Mouse (Mus musculus) brown adipose tissue, adult 24 weeks (tissue): ENCODE data around the gene Mpeg1. TPM values are rescaled to one million over a fixed set of nuclear protein-coding genes. Genes with fewer than 3 reads are reported as not detected.

ENCODE experiments used
- H3K27ac ChIP-seq: fragments of 200-500 bp; replicated peaks from 2 replicates; pipeline ENCODE4 v1.5.1; 2012; ENCODE audit warnings: low read depth, mild to moderate bottlenecking, low read length
- H3K4me1 ChIP-seq: fragments of 200-500 bp; 2 replicates; pipeline ENCODE4 v1.6.1; 2012; ENCODE audit warnings: low read length, mixed read lengths; ENCODE audit not compliant: control insufficient read depth, insufficient read depth, insufficient read length
- H3K4me3 ChIP-seq: fragments of 200-500 bp; 2 replicates; pipeline ENCODE4 v1.5.1; 2012; ENCODE audit warnings: low read depth, mild to moderate bottlenecking, low read length, moderate library complexity; ENCODE audit not compliant: insufficient read depth
- polyA plus RNA-seq: library from polyadenylated mRNA; stranded (reverse); fragments of >200 nt; gene quantifications from 2 replicates; pipeline ENCODE4 v1.2.4, GENCODE M21; 2012; ENCODE audit not compliant: missing spikeins, insufficient read depth, insufficient read length

Gene Mpeg1
- polyA plus RNA-seq, 1 experiment: 6.3 TPM

- Histone ChIP-seq H3K27ac (peak overlapping the region; percentile 42), H3K4me3 (no peak overlapping the region), H3K4me1 (no peaks in the 10 kb centered on the region)
Measured at GRCm38 (mm10) chr19:12457401-12458066, 3.0 kb upstream of the Mpeg1 start.

- no peak overlapping the region for H3K27ac ChIP-seq
- H3K4me3 ChIP-seq: no peak overlapping the region
- H3K4me1 ChIP-seq: 0 out of 2 replicates have a peak, but pooled peaks cover 3% of the 10 kb centered on the region
Measured at GRCm38 (mm10) chr19:12459516-12459915, 1.1 kb upstream of the Mpeg1 start.

GRCm38 (mm10) chr19:12462851-12463721, 2.5 kb downstream of the Mpeg1 start:
- peak overlapping the region; percentile 44 for H3K4me3 ChIP-seq

GRCm38 (mm10) chr19:12463722-12464035, 3.1 kb downstream of the Mpeg1 start:
- Histone ChIP-seq H3K4me1 (0 out of 2 replicates have a peak, but pooled peaks cover 3% of the 10 kb centered on the region), H3K27ac (peak overlapping the region; percentile 87), H3K4me3 (peak overlapping the region; percentile 44)

More at GRCm38 (mm10) chr19:12462851-12463721, 2.5 kb downstream of the Mpeg1 start:
- H3K27ac ChIP-seq: peak overlapping the region; percentile 87
- 0 out of 2 replicates have a peak, but pooled peaks cover 3% of the 10 kb centered on the region for H3K4me1 ChIP-seq

- H3K4me3 ChIP-seq: no peak overlapping the region
- H3K4me1 ChIP-seq: 0 out of 2 replicates have a peak, but pooled peaks cover 3% of the 10 kb centered on the region
- H3K27ac ChIP-seq: peak overlapping the region; percentile 52
Measured at GRCm38 (mm10) chr19:12464127-12464526, 3.5 kb downstream of the Mpeg1 start.

- Histone ChIP-seq H3K4me1 (0 out of 2 replicates have a peak, but pooled peaks cover 3% of the 10 kb centered on the region), H3K27ac (0 out of 2 replicates have a peak overlapping the region, but pooled peaks have one; percentile 30), H3K4me3 (no peak overlapping the region)
Measured at GRCm38 (mm10) chr19:12464674-12465073, 4.1 kb downstream of the Mpeg1 start.

GRCm38 (mm10) chr19:12465530-12466144, 5.1 kb downstream of the Mpeg1 start:
- 0 out of 2 replicates have a peak, but pooled peaks cover 3% of the 10 kb centered on the region for H3K4me1 ChIP-seq
- H3K27ac ChIP-seq: no peak overlapping the region
- H3K4me3 ChIP-seq: no peak overlapping the region

GRCm38 (mm10) chr19:12466204-12466603, 5.6 kb downstream of the Mpeg1 start:
- H3K4me3 ChIP-seq: no peak overlapping the region
- 0 out of 2 replicates have a peak, but pooled peaks cover 3% of the 10 kb centered on the region for H3K4me1 ChIP-seq
- H3K27ac ChIP-seq: no peak overlapping the region

GRCm38 (mm10) chr19:12467436-12467835, 6.9 kb downstream of the Mpeg1 start:
- Histone ChIP-seq H3K4me3 (no peak overlapping the region), H3K27ac (no peak overlapping the region)

GRCm38 (mm10) chr19:12471866-12472265, 11.3 kb downstream of the Mpeg1 start:
- Histone ChIP-seq H3K4me1 (peaks cover 11% of the 10 kb centered on the region; the same call in 1 of the 2 replicates), H3K4me3 (no peak overlapping the region), H3K27ac (peak overlapping the region; percentile 35)

More at GRCm38 (mm10) chr19:12467436-12467835, 6.9 kb downstream of the Mpeg1 start:
- H3K4me1 ChIP-seq: peaks cover 9% of the 10 kb centered on the region; the same call in 1 of the 2 replicates

GRCm38 (mm10) chr19:12472381-12472976, 11.9 kb downstream of the Mpeg1 start:
- Histone ChIP-seq H3K4me1 (peaks cover 11% of the 10 kb centered on the region; the same call in 1 of the 2 replicates), H3K4me3 (no peak overlapping the region), H3K27ac (0 out of 2 replicates have a peak overlapping the region, but pooled peaks have one; percentile 5)

- Histone ChIP-seq H3K4me3 (no peak overlapping the region), H3K4me1 (peaks cover 11% of the 10 kb centered on the region; the same call in 1 of the 2 replicates), H3K27ac (peak overlapping the region; percentile 26; the same call in 1 of the 2 replicates)
Measured at GRCm38 (mm10) chr19:12473201-12473641, 12.6 kb downstream of the Mpeg1 start.

GRCm38 (mm10) chr19:12473951-12474350, 13.4 kb downstream of the Mpeg1 start:
- no peak overlapping the region for H3K4me3 ChIP-seq
- H3K4me1 ChIP-seq: peaks cover 11% of the 10 kb centered on the region; the same call in 1 of the 2 replicates
- no peak overlapping the region for H3K27ac ChIP-seq
